Mouse (Mus musculus) intestine, embryonic 14.5 days (tissue): ENCODE measurements at regions not wholly inside any gene's neighbourhood (a gene's known extent, or its start where the extent isn't known, plus 50 kb on each side); places are given as distances from the start of the nearest gene placed in this dataset.

Source experiments
- ATAC-seq: fragments of 200-750 bp; cut with Nextera tagmentation; replicated peaks from 2 replicates; pipeline ENCODE4 v1.8.0; 2017; ENCODE audit warnings: low read depth, moderate number of reproducible peaks, moderate TSS enrichment, moderate library complexity; ENCODE audit not compliant: low FRiP score, low TSS enrichment
- DNase-seq: peaks from one replicate; pipeline ENCODE4 v3.0.0-alpha.2; 2018; ENCODE audit warnings: low spot score
- H3K27ac ChIP-seq: fragments of 300-500 bp; sonication (generic); 2 replicates; pipeline ENCODE4 v1.5.1; 2014; ENCODE audit warnings: low read depth, mild to moderate bottlenecking, control low read depth
- H3K27me3 ChIP-seq: fragments of 300-500 bp; sonication (generic); replicated peaks from 2 replicates; pipeline ENCODE4 v1.6.1; 2014; ENCODE audit warnings: low read length, control low read depth; ENCODE audit not compliant: control insufficient read depth, insufficient read depth
- H3K36me3 ChIP-seq: fragments of 300-500 bp; sonication (generic); 2 replicates; pipeline ENCODE4 v1.6.1; 2014; ENCODE audit warnings: low read length, control low read depth; ENCODE audit not compliant: control insufficient read depth, insufficient read depth
- H3K4me1 ChIP-seq: fragments of 300-500 bp; sonication (generic); replicated peaks from 2 replicates; pipeline ENCODE4 v1.6.1; 2014; ENCODE audit warnings: low read length, control low read depth, mixed read lengths; ENCODE audit not compliant: control insufficient read depth, insufficient read depth
- H3K4me2 ChIP-seq: fragments of 300-500 bp; sonication (generic); 2 replicates; pipeline ENCODE4 v1.6.1; 2014; ENCODE audit warnings: low read length
- H3K4me3 ChIP-seq: fragments of 300-500 bp; sonication (generic); 2 replicates; pipeline ENCODE4 v1.5.1; 2014; ENCODE audit warnings: low read depth, low read length, control low read depth, mixed read lengths
- H3K9ac ChIP-seq: fragments of 300-500 bp; sonication (generic); 2 replicates; pipeline ENCODE4 v1.6.1; 2014; ENCODE audit warnings: mild to moderate bottlenecking, low read length
- H3K9me3 ChIP-seq: fragments of 300-500 bp; sonication (generic); 2 replicates; pipeline ENCODE4 v1.6.1; 2016; ENCODE audit warnings: low read length, control low read depth; ENCODE audit not compliant: control insufficient read depth
- WGBS: fragments of 180-500 bp; shearing (Covaris S2); extraction: QIAGEN DNeasy Blood & Tissue Kit; methylation state at CpG from one replicate; pipeline ENCODE4 v1.1.7; 2014; 5-methylcytosine and 5-hydroxymethylcytosine counted together

GRCm38 (mm10) chr15:5708454-5708853 is 464.5 kb upstream of the Ptger4 start:
- ATAC-seq (no peak), DNase-seq (no peak)
- no peaks in the 10 kb centered on the region for H3K36me3 ChIP-seq
- no peak overlapping the region for H3K27ac ChIP-seq
- WGBS = 89% methylated on average over 5 of the region's 5 CpGs
- no peaks in the 10 kb centered on the region for H3K4me1 ChIP-seq
- H3K27me3 ChIP-seq = no peaks in the 10 kb centered on the region
- H3K4me2 ChIP-seq = no peak overlapping the region
- no peak overlapping the region for H3K9ac ChIP-seq
- H3K4me3 ChIP-seq = no peak overlapping the region
- H3K9me3 ChIP-seq = 0 out of 2 replicates have a peak, but pooled peaks cover 2% of the 10 kb centered on the region

- no peak overlapping the region for H3K4me2 ChIP-seq
- H3K4me3 ChIP-seq = no peak overlapping the region
- WGBS = 8% methylated on average over 1 of the region's 1 CpGs
- H3K36me3 ChIP-seq = no peaks in the 10 kb centered on the region
- no peaks in the 10 kb centered on the region for H3K4me1 ChIP-seq
- H3K27ac ChIP-seq = no peak overlapping the region
- DNase-seq (no peak), ATAC-seq (no peak)
- H3K9me3 ChIP-seq = no peaks in the 10 kb centered on the region
- H3K27me3 ChIP-seq = no peaks in the 10 kb centered on the region
- no peak overlapping the region for H3K9ac ChIP-seq
Observed at GRCm38 (mm10) chr15:5740658-5741057, 496.7 kb upstream of the Ptger4 start.

GRCm38 (mm10) chr15:5743893-5744292 is 499.9 kb upstream of the Ptger4 start:
- Histone ChIP-seq H3K9me3 (no peaks in the 10 kb centered on the region), H3K4me1 (no peaks in the 10 kb centered on the region), H3K27me3 (no peaks in the 10 kb centered on the region), H3K27ac (no peak overlapping the region), H3K9ac (no peak overlapping the region), H3K4me3 (no peak overlapping the region), H3K36me3 (no peaks in the 10 kb centered on the region), H3K4me2 (no peak overlapping the region)
- DNase-seq = no peak
- WGBS = 80% methylated on average over 5 of the region's 5 CpGs
- no peak for ATAC-seq

- ATAC-seq (no peak), DNase-seq (no peak)
- no peaks in the 10 kb centered on the region for H3K4me1 ChIP-seq
- H3K27me3 ChIP-seq = no peaks in the 10 kb centered on the region
- no peak overlapping the region for H3K9ac ChIP-seq
- no peak overlapping the region for H3K4me2 ChIP-seq
- WGBS = 81% methylated on average over 2 of the region's 2 CpGs
- H3K36me3 ChIP-seq = no peaks in the 10 kb centered on the region
- no peaks in the 10 kb centered on the region for H3K9me3 ChIP-seq
- H3K27ac ChIP-seq = no peak overlapping the region
- no peak overlapping the region for H3K4me3 ChIP-seq
Observed at GRCm38 (mm10) chr15:5758690-5759089, 514.7 kb upstream of the Ptger4 start.

GRCm38 (mm10) chr15:5762216-5762615 is 518.2 kb upstream of the Ptger4 start:
- ATAC-seq (no peak), DNase-seq (no peak)
- Histone ChIP-seq H3K4me3 (no peak overlapping the region), H3K4me1 (no peaks in the 10 kb centered on the region), H3K9me3 (no peaks in the 10 kb centered on the region), H3K27me3 (no peaks in the 10 kb centered on the region), H3K27ac (no peak overlapping the region), H3K9ac (no peak overlapping the region), H3K4me2 (no peak overlapping the region), H3K36me3 (no peaks in the 10 kb centered on the region)
- WGBS = 87% methylated on average over 4 of the region's 4 CpGs

- WGBS = 77% methylated on average over 4 of the region's 4 CpGs
- Histone ChIP-seq H3K36me3 (no peaks in the 10 kb centered on the region), H3K9ac (no peak overlapping the region), H3K27me3 (no peaks in the 10 kb centered on the region), H3K9me3 (no peaks in the 10 kb centered on the region), H3K4me3 (no peak overlapping the region), H3K27ac (no peak overlapping the region), H3K4me2 (no peak overlapping the region), H3K4me1 (no peaks in the 10 kb centered on the region)
- DNase-seq = no peak
- no peak for ATAC-seq
Observed at GRCm38 (mm10) chr15:5777074-5777473, 522.5 kb upstream of the Dab2 start.

GRCm38 (mm10) chr15:5799917-5800316 is 499.7 kb upstream of the Dab2 start:
- H3K4me3 ChIP-seq = no peak overlapping the region
- no peaks in the 10 kb centered on the region for H3K27me3 ChIP-seq
- H3K4me2 ChIP-seq = no peak overlapping the region
- ATAC-seq = no peak
- H3K36me3 ChIP-seq = no peaks in the 10 kb centered on the region
- no peaks in the 10 kb centered on the region for H3K4me1 ChIP-seq
- no peak overlapping the region for H3K9ac ChIP-seq
- DNase-seq = no peak
- WGBS = 90% methylated on average over 3 of the region's 3 CpGs
- no peaks in the 10 kb centered on the region for H3K9me3 ChIP-seq
- H3K27ac ChIP-seq = no peak overlapping the region

- Histone ChIP-seq H3K36me3 (no peaks in the 10 kb centered on the region), H3K4me1 (peaks cover 6% of the 10 kb centered on the region; the same call in 1 of the 2 replicates), H3K4me2 (no peak overlapping the region), H3K9me3 (no peaks in the 10 kb centered on the region), H3K9ac (no peak overlapping the region), H3K27me3 (no peaks in the 10 kb centered on the region), H3K4me3 (no peak overlapping the region), H3K27ac (no peak overlapping the region)
- DNase-seq (peak; percentile 49), ATAC-seq (no peak)
- 72% methylated on average over 9 of the region's 9 CpGs for WGBS
Observed at GRCm38 (mm10) chr15:5811154-5811732, 488.3 kb upstream of the Dab2 start.

GRCm38 (mm10) chr15:5811958-5812357 is 487.6 kb upstream of the Dab2 start:
- H3K27me3 ChIP-seq = no peaks in the 10 kb centered on the region
- no peak overlapping the region for H3K4me2 ChIP-seq
- no peaks in the 10 kb centered on the region for H3K9me3 ChIP-seq
- no peak overlapping the region for H3K9ac ChIP-seq
- DNase-seq = no peak
- H3K36me3 ChIP-seq = no peaks in the 10 kb centered on the region
- peaks cover 6% of the 10 kb centered on the region; the same call in 1 of the 2 replicates for H3K4me1 ChIP-seq
- 95% methylated on average over 1 of the region's 1 CpGs for WGBS
- ATAC-seq = no peak
- no peak overlapping the region for H3K27ac ChIP-seq
- H3K4me3 ChIP-seq = no peak overlapping the region
